Comparison of ENCODE assay signal across 19 mouse cellular contexts in genomic region chr7:35848526-35848925, GRCm38 (mm10). TPM values are rescaled to one million over a fixed set of nuclear protein-coding genes. Genes with fewer than 3 reads are reported as not detected.
DNase-seq lines count a peak whose midpoint lies in the region; ATAC-seq lines count a peak whose summit lies in the region.
"Had no signal": no experiment of that assay in that cellular context is flagged by ENCODE, and none has a peak within 500 bp of the region (broad histone marks: within the 10 kb centered on the region; RNA-seq: fewer than 3 reads in every experiment).

No protein-coding gene starts in this region.

- H3K4me2 ChIP-seq in midbrain, embryonic 14.5 days (ENCODE audit: low read length), result no peak overlapping the region
- H3K4me2 ChIP-seq in midbrain, embryonic 13.5 days (replicated peaks), result no peak overlapping the region
- H3K4me2 ChIP-seq in embryonic facial prominence, embryonic 15.5 days (replicated peaks), result peak overlapping the region; percentile 27; the same call in 1 of the 2 replicates
- H3K4me2 ChIP-seq: heart, embryonic 15.5 days had no signal

- H3K4me3 ChIP-seq in midbrain, embryonic 14.5 days (replicated peaks; ENCODE audit: low read depth, low read length), result no peak overlapping the region
- no peak overlapping the region for H3K4me3 ChIP-seq in midbrain, embryonic 13.5 days (replicated peaks)
- H3K4me3 ChIP-seq in embryonic facial prominence, embryonic 10.5 days, result no peak overlapping the region
- no peak overlapping the region for H3K4me3 ChIP-seq in embryonic facial prominence, embryonic 15.5 days (replicated peaks)
- H3K4me3 ChIP-seq: heart, embryonic 15.5 days; hindbrain, embryonic 10.5 days; megakaryocyte, embryonic 14.5 days had no signal

- ATAC-seq in midbrain, embryonic 14.5 days (ENCODE audit: low FRiP score, low TSS enrichment), result no peak
- no peak for ATAC-seq in midbrain, embryonic 13.5 days
- ATAC-seq in embryonic facial prominence, embryonic 15.5 days (ENCODE audit: insufficient number of reproducible peaks, low FRiP score, low TSS enrichment, low read depth), result no peak
- no peak for ATAC-seq in cerebellum, adult (ENCODE audit: insufficient number of reproducible peaks, low FRiP score, low TSS enrichment)
- ATAC-seq: CD4-positive, CD25-positive, alpha-beta regulatory T cell, adult 4 months had no signal

- peak; percentile 3 for DNase-seq in midbrain, embryonic 14.5 days
- DNase-seq in embryonic facial prominence, embryonic 10.5 days (ENCODE audit: low spot score), result peak; percentile 28
- peak; percentile 30 for DNase-seq in mesoderm, embryonic 11.5 days (ENCODE audit: low read depth, low spot score)
- DNase-seq in gastrocnemius, postnatal 25 days, result no peak
- DNase-seq: adrenal gland, adult 2 months; cerebellum, adult 9-11 months; heart, adult 11 months; kidney, adult 18-20 months; kidney, postnatal 14 days; layer of hippocampus, adult 9-11 months; lung, postnatal 10 days had no signal

- 66% methylated on average over 14 of the region's 14 CpGs for WGBS in midbrain, embryonic 14.5 days
- 63% methylated on average over 14 of the region's 14 CpGs for WGBS in midbrain, embryonic 13.5 days
- 40% methylated on average over 14 of the region's 14 CpGs for WGBS in embryonic facial prominence, embryonic 10.5 days
- 13% methylated on average over 14 of the region's 14 CpGs for WGBS in embryonic facial prominence, embryonic 15.5 days

- H3K9ac ChIP-seq in midbrain, embryonic 14.5 days (replicated peaks; ENCODE audit: low read length), result no peak overlapping the region
- no peak overlapping the region for H3K9ac ChIP-seq in midbrain, embryonic 13.5 days (replicated peaks)
- H3K9ac ChIP-seq in embryonic facial prominence, embryonic 15.5 days, result no peak overlapping the region
- H3K9ac ChIP-seq: heart, embryonic 15.5 days; liver, embryonic 14.5 days had no signal

- no peak overlapping the region for H3K27ac ChIP-seq in midbrain, embryonic 14.5 days (replicated peaks; ENCODE audit: low read depth, low read length)
- H3K27ac ChIP-seq in midbrain, embryonic 13.5 days, result no peak overlapping the region
- peak overlapping the region; percentile 6; the same call in 1 of the 2 replicates for H3K27ac ChIP-seq in embryonic facial prominence, embryonic 10.5 days (replicated peaks)
- H3K27ac ChIP-seq in embryonic facial prominence, embryonic 15.5 days (replicated peaks), result peak overlapping the region; percentile 28
- H3K27ac ChIP-seq: heart, embryonic 15.5 days; hindbrain, embryonic 10.5 days; liver, embryonic 14.5 days had no signal

- H3K4me1 ChIP-seq in midbrain, embryonic 14.5 days (ENCODE audit: control insufficient read depth, insufficient read depth, low read length), result no peaks in the 10 kb centered on the region
- no peaks in the 10 kb centered on the region for H3K4me1 ChIP-seq in midbrain, embryonic 13.5 days (replicated peaks)
- peaks cover 13% of the 10 kb centered on the region for H3K4me1 ChIP-seq in embryonic facial prominence, embryonic 10.5 days
- H3K4me1 ChIP-seq in embryonic facial prominence, embryonic 15.5 days, result peaks cover 16% of the 10 kb centered on the region
- H3K4me1 ChIP-seq: heart, embryonic 15.5 days; hindbrain, embryonic 10.5 days; megakaryocyte, embryonic 14.5 days had no signal

- H3K36me3 ChIP-seq in midbrain, embryonic 14.5 days (ENCODE audit: control insufficient read depth, insufficient read depth, low read length), result no peaks in the 10 kb centered on the region
- no peaks in the 10 kb centered on the region for H3K36me3 ChIP-seq in midbrain, embryonic 13.5 days
- H3K36me3 ChIP-seq in embryonic facial prominence, embryonic 10.5 days (replicated peaks), result no peaks in the 10 kb centered on the region
- H3K36me3 ChIP-seq in embryonic facial prominence, embryonic 15.5 days, result no peaks in the 10 kb centered on the region
- H3K36me3 ChIP-seq: heart, embryonic 15.5 days; hindbrain, embryonic 10.5 days had no signal

- H3K27me3 ChIP-seq in midbrain, embryonic 14.5 days (ENCODE audit: control insufficient read depth, insufficient read depth, low read length), result no peaks in the 10 kb centered on the region
- no peaks in the 10 kb centered on the region for H3K27me3 ChIP-seq in midbrain, embryonic 13.5 days
- H3K27me3 ChIP-seq in embryonic facial prominence, embryonic 10.5 days (replicated peaks; ENCODE audit: low read depth, poor library complexity, severe bottlenecking), result no peaks in the 10 kb centered on the region
- no peaks in the 10 kb centered on the region for H3K27me3 ChIP-seq in embryonic facial prominence, embryonic 15.5 days
- H3K27me3 ChIP-seq: heart, embryonic 15.5 days had no signal

- no peaks in the 10 kb centered on the region for H3K9me3 ChIP-seq in midbrain, embryonic 14.5 days (ENCODE audit: control insufficient read depth, low read length)
- H3K9me3 ChIP-seq in midbrain, embryonic 13.5 days, result no peaks in the 10 kb centered on the region
- H3K9me3 ChIP-seq in embryonic facial prominence, embryonic 10.5 days, result 0 out of 2 replicates have a peak, but pooled peaks cover 5% of the 10 kb centered on the region
- H3K9me3 ChIP-seq in embryonic facial prominence, embryonic 15.5 days (replicated peaks), result no peaks in the 10 kb centered on the region
- H3K9me3 ChIP-seq: heart, embryonic 15.5 days; hindbrain, embryonic 10.5 days had no signal

RNA-seq across cellular contexts. Expression of gene Zfp507, which starts 45.7 kb away (rescaled TPM):
- 14.2 and 14.7 TPM in 2 replicates for polyA plus RNA-seq in midbrain, embryonic 14.5 days (2014; fragmentation: Nextera tagmentation; extraction: Ambion mirVana)
- polyA plus RNA-seq in midbrain, embryonic 13.5 days (2015; fragmentation: Nextera tagmentation; extraction: Ambion mirVana), result 15.2 and 18.3 TPM in 2 replicates
- polyA plus RNA-seq in embryonic facial prominence, embryonic 10.5 days (2016; fragmentation: Nextera tagmentation; extraction: Ambion mirVana), result 19.4 and 21.2 TPM in 2 replicates
- 18.8 and 20.0 TPM in 2 replicates for polyA plus RNA-seq in embryonic facial prominence, embryonic 15.5 days (2015; fragmentation: Nextera tagmentation; extraction: Ambion mirVana)
- total RNA-seq in gastrocnemius, postnatal 25 days (2021), result 10 to 100 TPM; 13.8 to 15.4 TPM

Comparison
In these comparisons a context has a peak if more than half of its experiments do, and no peak if none do; other contexts are left out.
1. H3K27ac ChIP-seq: peak in embryonic facial prominence, embryonic 10.5 days (single experiment) and embryonic facial prominence, embryonic 15.5 days (single experiment); none in midbrain, embryonic 14.5 days (single experiment) and midbrain, embryonic 13.5 days (single experiment).